Mouse (Mus musculus): Measurements from ENCODE around the gene Krt24. TPM values are rescaled to one million over a fixed set of nuclear protein-coding genes. Genes with fewer than 3 reads are reported as not detected.

Krt24 gene
- not detected for polyA plus RNA-seq (2017; shearing (Covaris generic))

DNA sequence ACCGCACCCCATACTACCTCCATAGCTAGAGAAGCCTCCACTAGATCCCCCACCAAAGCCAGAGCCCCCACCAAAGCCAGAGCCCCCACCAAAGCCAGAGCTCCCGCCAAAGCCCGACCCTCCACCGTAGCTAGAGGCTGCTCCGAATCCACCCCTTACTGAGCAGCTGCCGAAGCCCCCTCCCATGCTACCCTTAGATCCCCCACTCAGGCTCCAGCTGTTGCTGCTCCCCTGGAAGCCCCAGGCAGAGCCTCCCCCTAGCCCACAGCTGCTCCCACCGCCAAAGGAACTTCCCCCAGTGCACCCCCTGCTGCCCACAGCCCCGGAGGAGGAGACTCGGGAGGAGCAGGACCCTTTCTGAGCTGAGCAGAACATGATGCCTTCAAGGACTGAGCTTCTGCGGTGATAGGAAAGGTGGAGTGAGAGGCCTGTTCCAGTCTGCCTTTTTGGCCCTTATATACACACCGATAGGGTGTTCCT lies at the start of gene Krt24:
TSS of gene Krt24 (minus strand) at position 430 of the 480 bp plus-strand sequence.
- ATAC-seq, result no peak

DNA sequence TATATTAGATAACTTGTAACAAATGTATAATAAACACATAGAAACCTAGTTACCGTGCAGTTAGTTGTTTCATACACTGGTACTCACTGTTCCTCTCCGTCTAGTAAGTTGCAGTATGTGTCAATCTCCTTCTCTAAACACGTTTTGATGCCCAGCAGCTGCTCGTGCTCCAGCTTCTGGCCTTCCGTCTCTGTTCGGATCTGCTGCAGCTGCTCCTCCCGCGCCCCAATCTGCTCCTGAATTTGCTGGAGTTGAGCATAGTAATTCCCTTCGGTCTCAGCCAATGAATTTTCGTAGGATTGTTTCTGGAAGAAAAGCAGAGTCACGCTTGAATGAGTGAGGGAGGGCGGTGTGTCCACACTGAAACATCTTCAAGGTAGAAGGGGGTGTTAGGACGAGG lies 48.4 kb upstream of the Krt24 start:
- no peak for ATAC-seq

GRCm38 (mm10) chr11:99329655-99330054 lies 44.6 kb upstream of the Krt24 start:
- no peak for ATAC-seq

DNA sequence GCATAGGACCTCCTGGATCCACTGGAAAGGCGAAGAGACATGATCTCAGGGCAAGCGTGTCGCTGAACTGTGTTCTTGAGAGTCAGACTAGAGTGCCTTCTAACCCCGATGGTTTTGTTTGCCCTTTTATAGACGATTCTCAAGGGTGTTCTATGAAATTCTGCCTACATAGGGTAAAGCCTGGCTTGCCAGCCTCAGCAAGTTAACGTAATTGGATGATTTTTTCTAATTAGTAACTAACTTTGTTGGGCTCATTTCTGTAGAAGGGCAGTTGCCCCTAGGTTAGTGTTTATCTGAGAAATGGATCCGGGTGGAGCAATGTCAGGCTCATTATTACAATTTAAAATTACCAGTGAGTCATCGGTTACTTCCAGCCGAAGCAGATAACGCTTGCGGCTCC lies 37.8 kb upstream of the Krt24 start, which contains the start of gene Krt25:
TSS of gene Krt25 (minus strand) at position 101 of the 400 bp plus-strand sequence.
- ATAC-seq, result no peak

- ATAC-seq, result no peak
Observed at GRCm38 (mm10) chr11:99321094-99321493, 36.0 kb upstream of the Krt24 start.

DNA sequence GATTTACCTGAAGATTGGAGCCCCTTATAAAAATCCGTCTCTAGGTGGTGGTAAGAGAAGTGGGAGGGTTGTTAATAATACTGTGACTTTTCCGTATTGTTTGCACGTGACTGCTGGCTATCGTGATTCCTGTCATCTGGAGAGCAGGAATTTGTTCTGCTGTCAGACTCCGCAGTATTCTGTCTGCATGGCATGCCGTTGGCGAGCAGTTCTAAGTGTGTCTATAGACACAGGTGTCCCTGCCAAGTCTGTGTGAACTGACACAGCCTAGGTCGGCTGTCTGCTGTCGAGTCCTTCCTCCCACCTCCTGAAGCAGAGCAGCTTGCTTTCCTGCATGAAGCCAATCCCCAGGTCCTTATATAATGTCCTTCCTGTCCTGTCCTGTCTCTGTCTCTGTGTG lies 34.1 kb upstream of the Krt24 start:
- ATAC-seq, result no peak

DNA sequence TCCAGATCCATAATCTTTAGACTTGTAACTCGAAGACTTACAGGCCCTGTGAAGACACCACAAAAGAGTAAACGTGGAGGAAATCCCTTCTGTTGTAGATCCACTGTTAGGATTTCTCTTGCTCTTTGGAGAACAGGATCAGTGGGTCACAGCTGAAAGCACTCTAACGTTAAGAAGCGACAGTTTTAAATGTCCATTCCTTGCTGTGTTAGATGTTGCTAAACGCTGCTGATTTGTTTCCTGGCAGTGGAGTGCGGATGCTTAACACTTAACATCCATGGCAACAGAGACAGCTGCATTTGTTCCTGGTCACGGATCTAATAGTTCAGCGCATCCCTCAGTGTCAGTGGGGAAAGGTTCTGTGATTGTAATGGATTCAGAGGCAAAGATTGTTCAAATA lies 31.5 kb upstream of the Krt24 start:
- no peak for ATAC-seq

DNA sequence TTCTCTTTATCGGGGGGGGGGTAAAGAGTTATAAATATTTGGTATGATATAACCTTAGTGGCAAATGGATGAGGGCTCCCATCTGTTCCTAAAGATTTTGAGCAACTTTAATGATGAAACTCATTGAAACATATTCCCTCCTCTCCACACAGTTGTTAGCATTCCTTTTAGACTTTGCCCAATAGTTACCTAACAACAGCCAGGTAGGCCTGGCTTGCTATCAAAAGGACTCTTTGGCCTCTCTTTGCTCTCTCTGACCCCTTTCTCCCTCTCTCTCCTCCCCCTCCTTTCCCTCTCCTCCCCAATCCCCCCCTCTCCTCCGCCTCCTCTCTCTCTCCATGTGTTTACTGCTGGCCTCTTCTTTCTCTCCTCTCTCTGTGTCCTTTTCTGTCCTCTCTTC lies 29.5 kb upstream of the Krt24 start:
- no peak for ATAC-seq

DNA sequence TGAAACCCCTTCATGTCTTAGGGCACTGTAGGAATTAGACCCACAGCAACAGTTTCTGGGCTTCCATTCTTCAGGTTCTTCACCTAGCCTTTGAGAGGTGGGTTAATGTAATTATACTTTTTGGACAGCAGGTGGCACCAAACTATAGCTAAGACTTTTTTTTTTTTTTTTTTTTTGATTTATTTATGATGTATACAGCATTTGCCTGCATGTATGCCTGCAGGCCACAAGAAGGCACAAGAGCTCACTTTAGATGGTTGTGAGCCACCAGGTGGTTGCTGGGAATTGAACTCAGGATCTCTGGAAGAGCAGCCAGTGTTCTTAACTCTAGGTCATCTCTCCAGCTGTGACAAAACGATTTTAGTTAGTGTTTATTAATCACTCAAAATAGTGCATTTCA lies 25.8 kb upstream of the Krt24 start:
- ATAC-seq, result no peak

GRCm38 (mm10) chr11:99307579-99307978 lies 22.5 kb upstream of the Krt24 start:
- ATAC-seq, result peak; percentile 57

GRCm38 (mm10) chr11:99295039-99295438 lies 10.0 kb upstream of the Krt24 start:
- ATAC-seq, result no peak

- ATAC-seq, result no peak
Observed at GRCm38 (mm10) chr11:99292846-99293245, 7.8 kb upstream of the Krt24 start.

DNA sequence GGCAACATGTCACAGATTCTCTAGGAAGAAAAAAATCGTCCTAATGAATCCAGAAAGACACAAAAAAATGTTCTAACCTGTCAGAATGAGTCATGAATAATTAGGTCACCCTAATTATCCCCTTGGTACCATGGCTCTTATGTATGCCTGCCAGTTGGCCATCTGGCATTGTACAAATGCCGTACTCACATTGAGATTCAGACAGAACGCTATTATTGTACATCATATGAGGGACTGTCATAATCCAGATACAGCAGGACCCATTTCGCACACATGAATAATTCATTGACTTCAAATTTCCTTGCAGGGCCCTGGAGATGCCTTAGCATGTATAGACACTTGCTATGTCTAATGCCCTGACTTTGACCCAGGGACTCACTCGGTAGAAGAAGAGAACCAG lies 1.1 kb downstream of the Krt24 start:
- ATAC-seq, result no peak

DNA sequence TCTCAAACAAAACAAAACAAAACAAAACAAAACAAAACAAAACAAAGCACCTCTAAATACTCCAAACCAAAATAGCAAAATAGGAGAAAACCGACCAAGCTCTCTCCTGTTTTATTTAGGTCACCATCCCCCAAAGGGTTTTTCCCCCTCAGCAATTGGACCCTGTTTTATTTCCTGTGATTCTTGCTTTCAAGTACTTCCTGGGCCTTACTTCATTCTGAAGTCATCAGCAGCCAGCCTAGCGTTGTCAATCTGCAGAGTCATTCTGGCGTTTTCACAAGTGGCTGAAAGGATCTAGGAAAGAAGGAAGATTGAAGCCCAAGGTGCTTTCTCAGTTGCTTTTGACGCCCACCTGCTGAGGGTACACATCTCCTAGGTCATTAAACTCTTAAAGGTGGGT lies 1.7 kb downstream of the Krt24 start:
- peak; percentile 54 for ATAC-seq

DNA sequence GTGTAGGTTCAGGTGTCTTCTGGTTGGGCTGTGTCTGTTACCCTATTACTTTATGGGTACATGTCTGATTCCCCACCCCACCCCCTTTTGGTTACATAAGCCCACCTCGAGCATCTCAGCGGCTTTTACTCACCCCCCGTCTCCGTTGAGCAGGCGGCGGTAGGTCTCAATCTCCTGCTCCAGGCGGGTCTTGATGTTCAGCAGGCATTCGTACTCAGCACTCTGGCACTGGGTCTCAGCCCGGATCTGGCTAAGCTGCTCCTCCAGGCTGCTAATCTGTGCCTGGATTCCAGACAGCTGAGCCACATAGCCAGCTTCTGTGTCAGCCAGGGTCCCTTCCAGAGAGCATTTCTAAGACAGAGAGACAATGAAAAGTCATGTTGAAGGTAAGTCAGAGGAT lies 3.9 kb downstream of the Krt24 start:
- ATAC-seq, result no peak

GRCm38 (mm10) chr11:99279986-99280385 lies 5.1 kb downstream of the Krt24 start:
- no peak for ATAC-seq

- ATAC-seq, result no peak
Observed at GRCm38 (mm10) chr11:99276786-99277185, 8.3 kb downstream of the Krt24 start.

GRCm38 (mm10) chr11:99275624-99276023 lies 9.4 kb downstream of the Krt24 start:
- ATAC-seq, result no peak

DNA sequence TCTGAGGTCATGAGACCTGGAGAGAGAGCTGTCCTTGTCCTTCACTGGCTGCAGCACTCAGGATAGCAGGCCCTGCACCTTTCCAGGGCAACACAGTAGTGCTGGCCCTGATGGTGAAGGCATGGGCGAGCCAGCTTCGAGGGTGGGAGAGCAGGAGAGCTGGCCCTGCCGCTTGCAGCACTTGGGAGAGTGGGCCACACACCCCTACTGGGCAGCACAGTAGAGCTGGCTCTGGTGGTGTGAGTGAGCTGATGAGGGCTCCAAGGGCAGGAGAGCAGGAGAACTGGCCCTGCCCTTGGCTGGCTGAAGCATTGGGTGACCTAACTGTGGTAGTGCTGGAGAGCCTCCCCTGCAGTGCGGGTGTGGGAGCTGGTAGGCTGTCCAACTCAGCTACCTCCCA lies 12.3 kb downstream of the Krt24 start:
- ATAC-seq, result no peak

- no peak for ATAC-seq
Observed at GRCm38 (mm10) chr11:99269192-99269591, 15.9 kb downstream of the Krt24 start.

DNA sequence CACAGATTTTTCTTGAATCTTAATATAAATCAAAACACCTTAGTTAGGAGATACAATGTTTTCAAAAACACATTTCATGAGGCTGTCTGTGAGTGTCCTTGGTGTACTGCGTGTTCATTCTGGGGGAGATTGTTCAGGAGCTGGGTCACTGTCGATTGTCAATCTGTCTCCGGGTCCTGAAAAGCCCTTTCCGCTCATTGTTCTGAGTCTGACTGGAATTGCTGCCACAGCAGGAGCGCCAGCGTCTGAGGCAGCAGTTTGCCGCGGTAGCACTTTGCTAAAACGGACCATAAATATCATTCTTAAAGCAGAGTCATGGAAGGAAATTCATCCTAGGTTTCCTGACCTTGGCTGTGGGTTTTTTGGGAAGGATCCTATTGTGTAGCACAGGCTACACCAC lies 19.3 kb downstream of the Krt24 start:
- ATAC-seq, result no peak

DNA sequence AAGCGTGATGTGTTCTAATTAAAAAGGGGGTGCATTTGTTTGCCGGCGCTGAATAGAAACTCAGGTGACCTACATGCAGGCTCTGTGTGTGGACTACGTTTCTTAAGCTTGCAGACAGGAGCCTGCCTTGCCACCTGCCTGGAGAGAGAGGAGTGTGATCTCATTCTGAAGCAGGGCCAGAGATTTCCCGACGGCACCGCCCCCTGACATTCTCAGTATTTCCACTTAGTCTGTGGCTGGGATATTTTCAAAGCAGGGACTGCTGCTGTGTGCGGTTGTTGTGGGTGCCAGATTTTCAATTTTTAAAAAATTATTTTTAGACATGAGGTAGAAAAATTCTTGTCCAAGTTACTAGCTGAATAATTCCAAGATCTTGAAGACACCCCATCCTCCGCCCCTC lies 19.8 kb downstream of the Krt24 start:
- no peak for ATAC-seq

GRCm38 (mm10) chr11:99256213-99256612 lies 28.8 kb downstream of the Krt24 start:
- no peak for ATAC-seq

DNA sequence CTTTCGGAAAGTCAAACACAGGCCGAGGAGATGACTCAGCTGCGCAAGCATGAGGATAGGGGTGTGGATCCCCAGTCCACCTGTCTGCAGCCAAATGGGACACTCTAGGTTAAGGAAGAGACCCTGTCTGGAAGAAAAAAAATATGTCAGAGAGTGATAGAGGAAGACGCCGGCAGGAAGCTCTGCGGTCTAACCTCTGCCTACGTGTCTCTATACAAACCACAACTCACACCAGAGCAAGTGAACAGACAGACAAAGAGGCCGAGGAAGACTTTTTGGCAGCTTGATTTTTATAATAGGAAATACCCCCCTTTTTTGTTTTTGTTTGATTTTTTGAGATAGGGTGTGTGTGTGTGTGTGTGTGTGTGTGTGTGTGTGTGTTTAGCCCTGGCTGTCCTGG lies 29.7 kb downstream of the Krt24 start:
- peak; percentile 83 for ATAC-seq

- no peak for ATAC-seq
Observed at GRCm38 (mm10) chr11:99253893-99254292, 31.2 kb downstream of the Krt24 start.

DNA sequence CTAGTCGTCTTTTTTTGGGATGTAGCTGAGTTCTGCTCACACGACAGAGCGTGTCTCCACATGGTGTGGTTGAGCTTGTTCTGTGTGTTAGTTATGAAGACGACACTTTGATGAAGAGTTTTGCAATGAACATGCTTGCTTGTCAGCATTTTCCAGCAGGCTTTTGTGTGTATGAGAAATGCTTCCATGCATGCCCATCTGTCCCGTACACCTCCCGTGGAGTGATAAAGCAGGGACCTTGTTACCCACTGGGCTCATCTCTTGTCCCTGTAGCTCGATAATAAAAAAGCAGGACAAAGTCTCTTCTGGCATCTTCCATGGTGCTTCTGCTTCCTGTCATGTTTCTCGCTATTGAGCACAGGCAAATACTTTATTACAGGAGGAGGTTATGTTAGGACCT lies 32.4 kb downstream of the Krt24 start:
- no peak for ATAC-seq

All from activated CD4-positive, CD25-positive, alpha-beta regulatory T cell, adult 4 months (primary cell).